Mouse (Mus musculus) midbrain, embryonic 10.5 days (tissue): ENCODE measurements at regions not wholly inside any gene's neighbourhood (a gene's known extent, or its start where the extent isn't known, plus 50 kb on each side); places are given as distances from the start of the nearest gene placed in this dataset.

Source experiments
- DNase-seq: peaks from one replicate; pipeline ENCODE4 v3.0.0-alpha.2; 2017; ENCODE audit warnings: low spot score
- H3K27ac ChIP-seq: fragments of 300-500 bp; sonication (generic); replicated peaks from 2 replicates; pipeline ENCODE4 v1.5.1; 2016; ENCODE audit warnings: mild to moderate bottlenecking
- H3K27me3 ChIP-seq: fragments of 300-500 bp; sonication (generic); 2 replicates; pipeline ENCODE4 v1.6.1; 2016; ENCODE audit warnings: low read depth, mild to moderate bottlenecking; ENCODE audit not compliant: poor library complexity, severe bottlenecking
- H3K36me3 ChIP-seq: fragments of 300-500 bp; sonication (generic); 2 replicates; pipeline ENCODE4 v1.6.1; 2016; ENCODE audit warnings: mild to moderate bottlenecking, moderate library complexity
- H3K4me1 ChIP-seq: fragments of 300-500 bp; sonication (generic); 2 replicates; pipeline ENCODE4 v1.6.1; 2016
- H3K4me3 ChIP-seq: fragments of 300-500 bp; sonication (generic); 2 replicates; pipeline ENCODE4 v1.5.1; 2016; ENCODE audit warnings: mild to moderate bottlenecking, moderate library complexity
- H3K9me3 ChIP-seq: fragments of 300-500 bp; sonication (generic); replicated peaks from 2 replicates; pipeline ENCODE4 v1.6.1; 2016; ENCODE audit warnings: mild to moderate bottlenecking
- WGBS: fragments of 180-500 bp; shearing (Covaris S2); methylation state at CpG from one replicate; pipeline ENCODE4 v1.1.7; 2016; 5-methylcytosine and 5-hydroxymethylcytosine counted together

DNA sequence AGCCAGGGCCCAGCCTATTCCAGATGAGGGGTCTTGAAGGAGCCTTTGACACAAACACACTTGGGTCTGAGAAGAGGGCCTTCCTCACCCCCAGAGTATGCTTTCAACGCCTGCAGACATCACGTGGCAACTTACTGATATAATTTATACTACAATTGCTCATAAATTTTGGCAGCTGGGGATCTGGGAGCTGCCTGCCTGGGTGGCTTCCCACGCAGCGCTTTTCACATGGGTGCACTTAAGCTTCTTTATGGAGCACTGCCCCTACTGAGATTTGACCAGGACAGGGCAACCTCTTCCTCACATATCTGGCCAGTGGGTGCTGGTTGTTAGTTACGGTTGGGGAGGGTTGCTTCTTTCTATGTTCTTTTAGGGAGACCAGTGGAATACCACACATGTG lies 61.6 kb downstream of the Spesp1 start:
- H3K9me3 ChIP-seq, result no peaks in the 10 kb centered on the region
- no peak overlapping the region for H3K27ac ChIP-seq
- peaks cover 25% of the 10 kb centered on the region for H3K4me1 ChIP-seq
- H3K36me3 ChIP-seq, result no peaks in the 10 kb centered on the region
- no peaks in the 10 kb centered on the region for H3K27me3 ChIP-seq
- H3K4me3 ChIP-seq, result no peak overlapping the region
- no peak for DNase-seq
- WGBS, result 80% methylated on average over 5 of the region's 5 CpGs

DNA sequence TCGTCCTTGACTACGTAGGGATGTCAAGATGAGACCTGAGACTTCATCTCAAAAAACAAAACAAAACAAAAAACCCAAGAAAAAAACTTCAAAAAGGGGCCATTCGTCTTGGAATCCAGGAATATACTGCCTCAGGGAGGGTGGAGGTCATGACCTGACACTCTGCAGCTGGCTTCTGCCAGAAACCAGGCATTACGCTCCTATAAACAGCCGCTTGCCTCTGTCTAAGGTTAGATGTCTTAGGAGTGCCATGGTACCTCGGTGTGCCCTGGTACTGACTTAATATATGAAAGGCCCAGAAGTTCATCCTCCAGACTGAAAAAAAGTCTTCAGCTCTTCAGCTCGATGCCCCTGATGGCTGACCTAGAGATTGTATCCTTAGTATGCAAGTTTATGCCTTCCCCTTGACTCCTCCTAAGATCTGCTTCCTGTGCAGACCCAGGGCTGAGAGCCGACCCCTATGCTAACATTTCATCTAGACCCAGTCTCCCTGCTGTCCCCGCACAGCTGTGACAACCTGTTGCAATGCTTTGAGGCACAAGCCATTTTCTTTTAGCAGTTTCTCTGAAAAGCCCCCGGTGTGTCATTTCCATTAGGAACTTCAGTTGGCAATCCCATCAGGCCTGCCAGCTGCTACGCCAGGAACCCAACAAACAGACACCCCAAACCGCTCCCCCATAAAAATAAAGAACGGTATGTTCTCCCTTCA lies 66.7 kb downstream of the Spesp1 start:
- Histone ChIP-seq H3K36me3 (no peaks in the 10 kb centered on the region), H3K4me1 (peaks cover 7% of the 10 kb centered on the region), H3K4me3 (no peak overlapping the region), H3K27me3 (no peaks in the 10 kb centered on the region), H3K27ac (no peak overlapping the region), H3K9me3 (no peaks in the 10 kb centered on the region)
- DNase-seq, result no peak
- 79% methylated on average over 13 of the region's 13 CpGs for WGBS

GRCm38 (mm10) chr9:62214546-62214945 lies 67.5 kb downstream of the Spesp1 start:
- 88% methylated on average over 4 of the region's 4 CpGs for WGBS

DNA sequence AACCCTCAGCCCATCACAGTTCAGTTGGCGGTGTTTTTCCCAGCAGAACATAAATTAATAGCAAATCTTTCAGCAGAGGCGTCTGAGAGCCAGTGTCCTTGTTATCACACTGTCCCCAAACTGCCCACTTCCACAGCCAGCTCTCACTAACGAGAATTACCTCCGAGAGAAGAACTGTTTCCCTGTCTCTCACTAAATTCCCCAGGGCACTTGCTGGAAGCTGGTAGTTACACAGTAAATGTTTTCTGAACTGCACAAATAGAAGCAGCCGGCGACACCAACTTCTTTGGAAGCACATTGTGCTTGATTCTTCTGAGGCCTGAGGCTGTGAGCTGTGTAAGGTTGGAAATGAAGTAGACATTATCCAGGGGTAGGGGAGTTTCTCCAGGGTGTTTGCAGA lies 69.4 kb downstream of the Spesp1 start:
- H3K4me1 ChIP-seq, result peaks cover 7% of the 10 kb centered on the region
- H3K4me3 ChIP-seq, result no peak overlapping the region
- H3K27ac ChIP-seq, result no peak overlapping the region
- no peak for DNase-seq
- WGBS, result 79% methylated on average over 6 of the region's 6 CpGs
- no peaks in the 10 kb centered on the region for H3K36me3 ChIP-seq
- H3K9me3 ChIP-seq, result no peaks in the 10 kb centered on the region
- H3K27me3 ChIP-seq, result no peaks in the 10 kb centered on the region

More at GRCm38 (mm10) chr9:62214546-62214945, 67.5 kb downstream of the Spesp1 start:
- no peak for DNase-seq
- Histone ChIP-seq H3K4me1 (peaks cover 7% of the 10 kb centered on the region), H3K9me3 (no peaks in the 10 kb centered on the region), H3K27me3 (no peaks in the 10 kb centered on the region), H3K4me3 (no peak overlapping the region), H3K27ac (no peak overlapping the region), H3K36me3 (no peaks in the 10 kb centered on the region)

- WGBS, result 83% methylated on average over 5 of the region's 5 CpGs
- peaks cover 7% of the 10 kb centered on the region for H3K4me1 ChIP-seq
- H3K27me3 ChIP-seq, result no peaks in the 10 kb centered on the region
- H3K9me3 ChIP-seq, result peaks cover 6% of the 10 kb centered on the region; the same call in 1 of the 2 replicates
- DNase-seq, result no peak
- H3K36me3 ChIP-seq, result no peaks in the 10 kb centered on the region
- H3K27ac ChIP-seq, result no peak overlapping the region
- no peak overlapping the region for H3K4me3 ChIP-seq
Measured at GRCm38 (mm10) chr9:62210815-62211214, 71.2 kb downstream of the Spesp1 start.

GRCm38 (mm10) chr9:62208436-62208835 lies 73.6 kb downstream of the Spesp1 start:
- no peaks in the 10 kb centered on the region for H3K36me3 ChIP-seq
- peaks cover 4% of the 10 kb centered on the region for H3K4me1 ChIP-seq
- WGBS, result 76% methylated on average over 5 of the region's 5 CpGs
- H3K4me3 ChIP-seq, result no peak overlapping the region
- peaks cover 6% of the 10 kb centered on the region; the same call in 1 of the 2 replicates for H3K9me3 ChIP-seq
- DNase-seq, result no peak
- H3K27ac ChIP-seq, result no peak overlapping the region
- H3K27me3 ChIP-seq, result no peaks in the 10 kb centered on the region

- no peak for DNase-seq
- Histone ChIP-seq H3K4me3 (no peak overlapping the region), H3K9me3 (peaks cover 6% of the 10 kb centered on the region; the same call in 1 of the 2 replicates), H3K27ac (no peak overlapping the region), H3K36me3 (no peaks in the 10 kb centered on the region), H3K4me1 (peaks cover 4% of the 10 kb centered on the region), H3K27me3 (peaks cover 5% of the 10 kb centered on the region; the same call in 1 of the 2 replicates)
- 70% methylated on average over 4 of the region's 4 CpGs for WGBS
Measured at GRCm38 (mm10) chr9:62205264-62205663, 76.7 kb downstream of the Spesp1 start.

DNA sequence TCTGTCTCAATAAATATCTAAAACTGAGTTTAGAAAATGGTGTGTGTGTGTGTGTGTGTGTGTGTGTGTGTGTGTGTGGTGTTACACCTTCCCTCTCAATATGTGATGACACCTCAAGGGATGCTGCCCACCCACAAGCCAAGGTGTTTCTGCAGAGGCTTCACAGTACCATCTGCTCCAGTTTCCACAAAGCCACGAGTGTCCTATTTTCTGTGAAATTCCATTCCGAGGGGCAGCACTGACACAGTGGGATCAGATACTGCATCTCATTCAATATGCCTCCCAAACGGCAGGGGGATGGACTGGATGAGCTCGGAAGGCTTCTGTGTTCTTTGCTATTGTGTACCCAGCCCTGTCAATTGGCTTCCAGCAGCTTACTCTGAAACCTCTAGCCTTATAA lies 78.5 kb downstream of the Spesp1 start:
- DNase-seq, result no peak
- no peak overlapping the region for H3K4me3 ChIP-seq

DNA sequence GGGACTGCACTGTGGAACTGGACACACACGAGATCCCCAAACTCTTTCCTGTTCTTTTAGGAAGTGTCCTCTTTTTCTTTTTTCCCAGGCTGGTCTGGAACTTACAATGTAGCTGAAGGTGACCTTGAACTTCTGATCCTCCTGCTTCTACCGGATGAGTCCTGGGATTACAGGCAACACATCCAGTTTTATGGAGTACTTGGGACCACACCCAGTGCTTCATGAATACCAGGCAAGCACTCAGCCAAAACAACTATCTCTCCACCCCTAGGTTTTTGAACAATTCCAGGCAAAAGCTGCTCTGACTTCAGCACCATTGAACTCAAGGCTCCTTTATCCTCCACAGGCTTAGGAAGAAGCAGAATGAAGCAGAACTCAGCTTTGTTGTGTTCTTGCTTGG lies 79.7 kb downstream of the Spesp1 start:
- Histone ChIP-seq H3K4me3 (no peak overlapping the region), H3K36me3 (no peaks in the 10 kb centered on the region), H3K27me3 (peaks cover 5% of the 10 kb centered on the region; the same call in 1 of the 2 replicates), H3K27ac (no peak overlapping the region), H3K9me3 (peaks cover 6% of the 10 kb centered on the region; the same call in 1 of the 2 replicates), H3K4me1 (peaks cover 21% of the 10 kb centered on the region)
- WGBS, result 84% methylated on average over 2 of the region's 2 CpGs
- no peak for DNase-seq

More for the DNA sequence above, 78.5 kb downstream of the Spesp1 start:
- no peaks in the 10 kb centered on the region for H3K36me3 ChIP-seq
- 28% methylated on average over 4 of the region's 4 CpGs for WGBS
- H3K27me3 ChIP-seq, result peaks cover 5% of the 10 kb centered on the region; the same call in 1 of the 2 replicates
- H3K9me3 ChIP-seq, result peaks cover 6% of the 10 kb centered on the region; the same call in 1 of the 2 replicates
- H3K27ac ChIP-seq, result no peak overlapping the region; the same call in 1 of the 2 replicates
- peaks cover 20% of the 10 kb centered on the region for H3K4me1 ChIP-seq

GRCm38 (mm10) chr9:62197486-62197885 lies 75.0 kb upstream of the Glce start:
- Histone ChIP-seq H3K9me3 (no peaks in the 10 kb centered on the region), H3K27me3 (peaks cover 13% of the 10 kb centered on the region; the same call in 1 of the 2 replicates), H3K27ac (no peak overlapping the region), H3K36me3 (no peaks in the 10 kb centered on the region), H3K4me3 (no peak overlapping the region), H3K4me1 (peaks cover 24% of the 10 kb centered on the region)
- no peak for DNase-seq
- 94% methylated on average over 2 of the region's 2 CpGs for WGBS

DNA sequence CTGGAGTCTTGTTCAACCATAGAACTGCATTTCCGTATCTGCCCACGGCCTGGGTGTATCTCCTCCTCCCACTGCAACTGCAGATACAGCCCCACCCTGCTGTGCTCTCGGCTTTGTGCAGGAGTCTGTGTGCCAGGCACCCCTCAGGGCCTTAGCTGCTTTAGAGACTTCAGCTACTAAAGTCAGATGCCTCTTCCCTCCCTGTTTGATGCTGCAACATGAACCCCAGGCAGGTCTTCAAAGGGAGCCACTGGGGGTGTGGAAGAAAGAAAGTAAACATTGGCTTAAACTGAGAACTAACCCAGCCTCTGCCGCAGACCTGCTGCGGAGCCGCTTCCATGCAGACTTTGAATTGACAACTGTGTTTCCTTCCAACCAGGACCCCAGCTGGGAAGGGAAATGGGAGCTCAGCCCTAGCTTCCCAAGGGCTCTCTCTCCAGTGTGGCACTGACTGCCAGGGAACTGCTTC lies 70.0 kb upstream of the Glce start:
- H3K27ac ChIP-seq, result peak overlapping the region; percentile 49
- peak; percentile 15 for DNase-seq
- H3K4me3 ChIP-seq, result no peak overlapping the region
- 2% methylated on average over 6 of the region's 6 CpGs for WGBS
- no peaks in the 10 kb centered on the region for H3K36me3 ChIP-seq
- peaks cover 33% of the 10 kb centered on the region for H3K27me3 ChIP-seq
- H3K4me1 ChIP-seq, result peaks cover 34% of the 10 kb centered on the region
- H3K9me3 ChIP-seq, result no peaks in the 10 kb centered on the region

DNA sequence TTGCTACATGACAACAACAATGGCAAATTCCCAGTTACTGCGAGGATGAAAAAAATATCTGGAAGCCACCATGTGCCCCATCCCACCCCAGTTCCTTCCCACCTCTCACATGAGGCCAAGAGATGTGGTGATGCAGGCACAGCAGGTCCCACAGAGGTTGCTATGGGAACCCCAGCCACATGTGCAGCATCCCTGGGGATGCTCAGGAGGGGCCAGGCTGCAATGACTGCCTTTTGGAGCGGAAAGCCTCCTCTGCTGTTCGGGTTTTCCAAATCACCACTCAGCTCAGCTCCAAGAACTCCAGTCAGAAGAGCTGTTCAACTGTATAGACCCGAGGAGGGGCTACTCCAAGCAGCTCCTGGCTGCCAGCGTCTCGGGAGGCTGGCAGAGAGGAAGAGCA lies 68.0 kb upstream of the Glce start:
- Histone ChIP-seq H3K4me1 (peaks cover 39% of the 10 kb centered on the region), H3K9me3 (no peaks in the 10 kb centered on the region), H3K36me3 (no peaks in the 10 kb centered on the region), H3K27ac (no peak overlapping the region), H3K27me3 (peaks cover 45% of the 10 kb centered on the region), H3K4me3 (no peak overlapping the region)
- 25% methylated on average over 6 of the region's 6 CpGs for WGBS
- DNase-seq, result peak; percentile 15

DNA sequence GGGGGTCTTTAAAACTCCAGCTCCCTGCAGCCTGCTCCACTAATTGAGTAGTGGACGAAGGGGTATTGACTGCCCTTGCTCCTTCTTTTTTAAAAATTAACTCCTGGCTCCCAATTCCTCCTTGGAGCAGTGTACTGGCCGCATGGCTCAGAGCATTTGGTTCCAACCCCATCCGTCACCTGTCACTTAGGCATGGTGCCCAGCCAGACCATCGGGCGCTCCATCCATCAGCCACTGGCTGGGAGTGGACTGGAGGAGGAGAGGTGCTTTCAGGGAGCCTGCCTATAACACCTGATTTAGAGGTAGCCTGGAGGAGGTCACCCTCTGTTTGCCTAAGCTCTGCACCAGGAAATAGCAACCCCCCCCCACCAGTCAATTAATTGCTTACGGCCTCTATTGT lies 66.4 kb upstream of the Glce start:
- Histone ChIP-seq H3K27me3 (peaks cover 45% of the 10 kb centered on the region), H3K36me3 (no peaks in the 10 kb centered on the region), H3K4me3 (no peak overlapping the region), H3K9me3 (no peaks in the 10 kb centered on the region), H3K4me1 (peaks cover 42% of the 10 kb centered on the region), H3K27ac (no peak overlapping the region)
- 71% methylated on average over 6 of the region's 6 CpGs for WGBS
- DNase-seq, result no peak
